Comparison of ENCODE assay signal across 19 mouse cellular contexts in genomic region chr12:94060336-94060735, GRCm38 (mm10).
DNase-seq lines count a peak whose midpoint lies in the region.
"Had no signal": no experiment of that assay in that cellular context is flagged by ENCODE, and none has a peak within 500 bp of the region (broad histone marks: within the 10 kb centered on the region; RNA-seq: fewer than 3 reads in every experiment).

No protein-coding gene starts in this region.

- peak; percentile 12 to 29 for DNase-seq in cerebellum, postnatal 10 days
- DNase-seq in cerebellum, adult 11-12 months = no peak
- peak; percentile 5 to 7 for DNase-seq in heart, postnatal 10 days
- no peak for DNase-seq in heart, adult 9 months (ENCODE audit: low spot score in 2 of 2)
- peak; percentile 1 to 30 for DNase-seq in layer of hippocampus, adult 18-20 months (ENCODE audit: low spot score in 2 of 2)
- no peak for DNase-seq in layer of hippocampus, postnatal 36 days
- DNase-seq in brain, embryonic 18.5 days (ENCODE audit: low read depth, low spot score) = peak; percentile 22
- no peak for DNase-seq in ovary, postnatal 10 days (ENCODE audit: low spot score)
- DNase-seq: adrenal gland, adult 8-10 months; cerebellum, adult 18-20 months; cerebellum, postnatal 25 days; gastrocnemius, postnatal 14 days; heart, postnatal 36 days; kidney, adult 9 months; kidney, postnatal 14 days; left cerebral cortex, postnatal 4 days; liver, postnatal 0 days; lung, postnatal 4 days; right cerebral cortex, postnatal 25 days had no signal

- intact Hi-C loops in heart, postnatal 10 days (cut with DNase I) = no loop called here

Comparison
In these comparisons a context has a peak if more than half of its experiments do, and no peak if none do; other contexts are left out.
1. DNase-seq: peak in cerebellum, postnatal 10 days (2 of 2), heart, postnatal 10 days (2 of 2), layer of hippocampus, adult 18-20 months (2 of 2) and brain, embryonic 18.5 days (single experiment); none in cerebellum, adult 11-12 months (single experiment), heart, adult 9 months (0 of 2), layer of hippocampus, postnatal 36 days (0 of 2) and ovary, postnatal 10 days (single experiment).